Mouse (Mus musculus) induced T-regulatory cell, adult 2 months (primary cell): ENCODE data around the gene Gjb5.

Source experiments
- DNase-seq: peaks from one replicate; pipeline ENCODE4 v3.0.0-alpha.2; 2012; ENCODE audit warnings: low read depth

The Gjb5 gene

DNA sequence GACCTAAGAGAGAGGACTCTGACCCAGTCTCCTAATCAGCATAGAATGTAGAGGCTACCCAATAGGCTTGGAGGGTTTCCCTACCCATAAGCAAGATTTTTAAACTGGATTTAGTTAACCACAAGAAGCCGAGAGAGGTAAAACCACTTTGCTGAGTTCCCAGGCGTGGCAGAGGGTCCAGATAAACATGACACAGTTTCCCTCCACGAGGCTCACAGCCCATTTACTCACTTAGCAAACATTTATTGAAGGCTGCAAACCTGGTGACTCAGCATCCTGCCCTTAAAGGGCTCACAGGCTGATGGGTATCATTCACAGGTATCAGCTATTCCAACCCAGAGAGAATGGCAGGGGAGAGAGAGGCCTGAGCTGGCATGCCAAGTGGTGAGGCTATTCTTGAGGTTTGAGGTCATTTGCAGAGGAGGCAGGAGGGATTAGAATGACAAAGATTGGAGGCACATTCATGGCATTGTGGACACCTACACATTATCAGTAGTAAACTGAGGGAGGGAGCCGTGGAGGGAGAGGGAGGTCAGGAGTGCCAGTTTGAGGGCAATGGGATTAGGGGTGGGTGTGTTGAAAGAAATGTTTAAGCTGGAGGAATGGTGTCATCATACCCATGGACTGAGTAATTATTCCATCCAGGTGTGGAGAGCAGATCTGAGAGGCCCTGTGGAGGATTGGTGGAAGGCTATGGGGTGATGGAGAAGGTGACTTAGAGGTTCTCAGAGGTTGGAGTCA, 8.3 kb downstream of the Gjb5 start:
- no peak for DNase-seq

DNA sequence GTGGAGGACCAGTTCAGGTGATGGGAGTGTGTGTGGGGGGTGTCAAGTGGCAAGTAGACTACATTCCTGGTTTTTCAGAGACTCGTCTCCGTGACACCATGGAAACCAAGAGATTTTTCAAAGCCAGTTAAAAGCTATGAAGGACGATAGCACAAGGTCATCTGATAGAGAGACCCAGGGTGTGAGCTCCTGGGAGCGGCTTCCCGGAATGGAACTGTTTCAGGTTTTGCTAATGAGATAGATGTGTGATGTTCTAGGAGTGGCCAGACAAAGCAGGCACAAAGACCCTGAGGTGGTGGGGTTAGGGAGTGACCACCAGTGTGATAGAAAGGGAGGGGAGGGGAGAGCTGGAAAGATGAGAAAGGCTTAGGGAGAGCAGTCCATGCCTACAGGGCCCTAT, 13.0 kb downstream of the Gjb5 start:
- DNase-seq = no peak

DNA sequence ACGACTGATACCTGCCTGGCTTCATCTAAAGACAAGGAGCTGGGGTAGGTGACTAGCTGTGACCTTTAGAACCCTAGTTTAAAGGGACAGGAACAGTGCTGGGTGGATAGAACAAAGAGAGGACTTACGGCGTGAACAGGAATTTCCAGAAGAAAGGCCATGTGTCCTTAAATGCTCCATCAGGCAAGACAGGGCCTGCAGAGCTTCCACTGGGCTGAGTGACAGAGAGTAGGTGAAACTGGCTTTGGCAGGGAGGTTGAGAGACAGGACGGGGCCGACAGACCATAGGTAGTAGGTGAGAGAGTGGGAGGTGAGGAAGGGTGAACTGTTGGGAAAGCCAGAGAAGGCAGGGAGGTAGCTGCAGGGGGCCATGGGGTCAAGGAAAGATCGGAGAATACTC, 16.6 kb downstream of the Gjb5 start:
- no peak for DNase-seq

DNA sequence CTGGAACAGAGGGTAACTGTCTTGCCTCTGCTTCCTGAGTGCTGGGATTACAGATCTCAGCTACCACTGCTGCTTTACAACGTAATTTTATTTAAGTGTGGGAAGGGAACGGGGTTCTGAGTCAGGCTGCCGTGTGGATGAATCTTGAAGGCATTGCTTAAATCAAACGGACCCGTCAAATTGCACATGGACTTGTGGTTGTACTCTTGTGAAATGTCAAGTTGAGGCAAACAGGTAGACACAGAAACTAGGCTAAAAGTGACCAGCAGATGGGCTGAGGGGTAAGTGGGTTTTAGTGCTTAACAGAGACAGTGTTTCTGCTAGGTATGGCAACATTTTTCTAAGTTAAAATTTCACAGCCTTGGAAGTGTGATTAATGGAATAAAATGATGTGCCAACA, 20.3 kb downstream of the Gjb5 start:
- DNase-seq = no peak

DNA sequence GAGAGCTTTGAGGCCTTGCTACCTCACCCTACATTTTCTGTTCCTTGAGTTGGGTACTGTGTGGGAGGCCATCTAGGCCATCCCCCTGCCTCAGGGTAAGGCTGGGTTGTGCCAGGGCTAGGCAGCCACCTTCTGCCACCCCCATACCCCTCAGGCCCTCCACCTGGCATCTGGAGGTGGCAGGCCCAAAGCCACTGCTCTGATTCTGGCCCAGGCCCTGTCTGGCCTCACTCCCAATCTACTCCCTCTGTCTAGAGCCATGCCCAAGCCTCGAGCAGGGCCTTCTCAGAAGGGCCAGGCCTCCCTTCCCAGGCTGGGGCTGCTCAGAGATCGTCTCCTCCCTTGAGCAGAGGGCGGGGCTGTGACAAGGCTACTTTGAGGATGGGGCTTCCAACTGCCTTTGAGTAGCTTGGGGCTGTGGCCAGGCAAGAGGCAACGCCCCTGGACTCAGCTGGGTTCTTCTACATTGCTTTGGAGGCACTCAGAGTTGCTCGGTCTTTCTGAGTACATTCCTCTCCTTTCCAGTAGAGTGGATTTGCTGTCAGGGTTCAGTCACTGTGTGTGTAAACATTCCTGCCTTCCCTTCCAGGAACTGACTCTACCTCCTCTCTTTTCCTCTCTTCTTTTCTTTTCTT, 23.0 kb downstream of the Gjb5 start:
- no peak for DNase-seq

DNA sequence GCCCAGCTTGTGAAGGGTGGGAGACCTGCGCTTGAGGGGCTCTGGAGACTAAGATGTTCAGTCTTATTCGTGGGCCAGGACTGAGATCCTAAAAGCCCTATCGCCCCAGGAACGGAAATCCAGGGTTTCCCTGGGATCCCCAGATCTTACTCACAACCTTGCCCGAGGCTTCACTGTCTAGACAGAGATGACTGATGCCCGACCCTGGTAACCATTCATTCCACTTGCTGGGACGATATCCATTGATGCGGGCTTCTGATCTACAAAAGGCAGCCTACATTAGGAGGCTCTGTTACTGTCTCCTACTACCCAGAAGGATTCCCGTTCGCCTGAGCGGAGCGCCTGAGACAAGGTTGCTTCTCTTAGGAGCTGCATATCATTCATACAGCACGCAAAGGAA, 26.8 kb downstream of the Gjb5 start:
- no peak for DNase-seq

DNA sequence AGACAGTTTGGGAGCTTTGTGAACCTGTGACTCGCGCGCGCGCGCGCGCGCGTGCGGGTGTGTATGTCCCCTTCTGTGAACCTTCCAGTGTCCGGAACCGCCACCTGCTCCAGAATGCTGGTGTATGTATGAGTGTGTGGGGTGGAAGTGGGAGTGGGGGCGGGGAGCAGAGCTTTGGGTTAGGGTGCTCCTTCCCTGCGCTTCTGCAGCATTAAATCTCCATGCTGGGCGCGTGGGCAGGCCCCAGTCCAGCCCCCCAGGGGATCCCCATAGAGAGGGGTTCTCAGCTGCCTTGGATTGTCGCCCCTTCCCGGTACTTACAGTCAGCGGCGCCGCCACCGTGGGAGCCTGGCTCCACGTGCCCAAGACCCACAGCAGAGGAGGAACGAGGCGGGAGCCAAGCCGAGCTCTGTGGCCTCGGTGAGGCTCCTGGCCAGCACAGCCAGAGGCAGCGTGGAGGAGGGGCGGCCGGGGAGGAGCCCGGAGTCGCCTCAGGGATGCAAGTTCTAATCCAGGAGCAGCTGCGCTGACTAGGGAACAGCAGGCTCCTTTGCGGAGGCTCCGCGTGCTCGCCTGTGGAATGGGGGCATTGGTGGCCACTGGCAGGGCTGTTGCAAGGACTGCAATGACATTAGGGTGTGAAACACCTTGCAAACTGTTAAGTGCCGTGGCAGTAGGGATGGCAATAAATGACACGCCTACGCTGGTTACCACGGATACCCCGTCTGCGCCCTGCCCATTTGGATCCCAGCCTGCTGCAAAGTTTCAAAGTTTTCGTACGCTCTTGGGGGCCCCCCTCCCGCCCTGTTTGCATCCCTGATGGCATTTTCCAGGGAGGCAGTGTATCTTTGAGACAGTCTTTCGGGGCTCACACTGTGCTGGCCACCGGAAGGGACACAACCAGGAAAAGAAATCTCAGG, 27.5 kb downstream of the Gjb5 start, which contains the start of gene Gjb3:
Gene Gjb3 (minus strand): TSS at position 664 of the 920 bp plus-strand sequence.
- DNase-seq = no peak

DNA sequence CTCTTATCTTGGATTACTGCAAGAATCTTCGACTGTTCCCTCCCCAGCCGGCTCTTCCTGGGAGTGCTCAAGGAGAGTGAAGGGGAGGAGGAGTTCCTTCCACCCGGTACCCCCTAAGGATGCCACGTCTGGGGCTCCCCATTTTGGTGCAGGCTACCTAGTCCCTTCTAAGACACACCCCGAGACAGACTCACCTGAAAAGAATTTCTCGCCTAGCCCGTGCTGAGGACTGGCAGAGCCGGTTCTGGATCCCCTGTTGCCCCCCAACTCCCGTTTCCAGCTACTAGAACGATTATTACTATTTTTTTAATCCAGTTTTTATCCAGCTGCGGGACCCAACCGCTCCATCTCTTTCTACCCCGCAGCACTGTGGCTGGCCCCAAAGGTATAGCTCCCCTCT, 28.2 kb downstream of the Gjb5 start:
- DNase-seq = no peak

DNA sequence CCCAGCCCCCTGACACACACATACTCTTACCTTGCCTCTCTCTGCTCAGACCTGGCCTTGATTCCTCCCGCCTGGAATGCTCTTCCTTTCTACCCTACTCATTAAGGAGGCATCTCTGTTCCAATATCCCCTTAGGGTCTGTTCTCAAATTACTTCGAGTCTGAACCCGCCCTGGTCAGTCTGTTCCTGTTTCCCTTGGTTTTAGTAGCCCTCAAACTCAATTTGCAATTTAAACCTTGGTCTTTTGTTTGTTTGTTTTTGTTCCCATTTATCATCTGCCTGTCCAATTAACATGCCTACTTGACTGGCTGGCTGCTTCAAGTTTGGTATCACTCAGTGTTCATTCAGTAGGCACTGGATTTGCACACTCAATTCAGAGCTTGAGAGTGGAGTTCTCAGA, 28.9 kb downstream of the Gjb5 start:
- no peak for DNase-seq

DNA sequence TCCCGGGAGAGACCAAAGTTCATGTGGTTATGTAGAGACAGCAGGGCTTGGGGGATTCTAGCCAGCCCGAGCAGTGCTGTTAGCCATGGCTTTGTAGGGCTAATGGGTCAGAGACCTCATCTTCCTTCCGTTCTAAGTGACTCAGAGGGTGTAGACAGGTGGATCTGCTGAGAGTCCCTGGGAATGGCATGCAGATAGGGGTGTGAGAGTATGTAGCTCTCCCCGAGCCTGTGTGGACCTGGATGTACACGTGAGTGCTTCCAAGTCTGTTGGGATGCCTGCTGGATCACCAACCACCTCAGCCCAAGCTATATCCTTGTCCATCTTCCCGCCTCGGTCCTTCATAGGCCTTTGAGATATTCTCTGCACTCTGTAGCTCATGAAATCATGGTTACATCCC, 29.6 kb downstream of the Gjb5 start:
- no peak for DNase-seq

DNA sequence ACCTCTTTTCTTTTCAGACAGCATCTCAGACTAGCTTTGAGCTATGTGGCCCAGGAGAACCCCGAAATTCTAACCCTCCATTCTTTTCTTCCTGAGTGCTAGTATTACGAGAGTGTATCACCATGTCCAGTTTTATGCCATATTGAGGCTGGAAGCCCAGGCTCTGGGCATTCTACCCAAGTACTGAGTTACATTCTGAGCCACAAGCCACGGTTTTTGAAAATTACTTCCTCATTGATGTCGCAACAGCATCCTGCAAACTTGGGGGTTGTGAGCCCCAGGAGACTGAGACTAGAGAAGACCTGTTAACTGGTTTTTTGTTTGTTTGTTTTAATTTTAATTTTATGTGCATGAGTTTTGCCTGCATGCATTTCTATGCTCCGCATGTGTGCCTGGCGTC, 30.2 kb downstream of the Gjb5 start:
- DNase-seq = no peak

DNA sequence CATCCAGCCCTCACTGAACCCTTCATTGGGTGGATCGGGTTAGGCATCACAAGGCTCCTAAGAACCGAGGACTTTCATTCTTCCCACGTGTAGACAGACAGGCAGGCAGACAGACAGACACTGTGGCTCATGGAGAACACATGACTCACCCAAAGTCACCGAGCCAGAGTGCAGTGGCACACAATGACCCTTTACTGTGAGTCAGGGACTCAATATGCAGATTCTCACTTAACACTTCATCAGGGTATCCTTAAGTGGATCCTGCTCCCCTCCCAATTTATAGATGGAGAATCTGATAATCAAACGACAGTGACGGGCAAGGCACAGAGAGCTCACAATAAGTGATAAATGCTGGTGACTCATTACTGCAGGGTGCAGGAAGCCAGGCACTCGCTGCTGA, 30.7 kb downstream of the Gjb5 start:
- DNase-seq = no peak

DNA sequence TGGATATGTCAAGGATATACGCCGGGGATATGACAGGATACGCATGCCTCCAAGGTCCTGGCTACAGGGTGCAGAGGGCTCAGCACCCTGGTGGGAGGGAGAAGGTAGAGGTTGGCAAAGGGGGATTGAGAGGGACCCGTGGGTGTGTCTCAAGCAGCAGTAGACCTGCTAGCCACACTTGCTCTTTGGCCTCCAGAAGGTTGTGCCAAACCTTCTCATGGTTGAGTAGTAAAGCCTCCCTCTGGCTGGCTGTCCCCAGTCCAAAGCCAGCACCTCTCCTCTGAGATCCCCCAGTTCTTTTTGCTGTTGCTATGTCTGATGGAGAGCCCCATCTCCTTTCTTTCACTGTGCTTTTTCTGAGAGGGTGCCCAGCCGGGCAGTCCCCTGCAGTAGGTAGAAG, 32.7 kb downstream of the Gjb5 start:
- DNase-seq = no peak

DNA sequence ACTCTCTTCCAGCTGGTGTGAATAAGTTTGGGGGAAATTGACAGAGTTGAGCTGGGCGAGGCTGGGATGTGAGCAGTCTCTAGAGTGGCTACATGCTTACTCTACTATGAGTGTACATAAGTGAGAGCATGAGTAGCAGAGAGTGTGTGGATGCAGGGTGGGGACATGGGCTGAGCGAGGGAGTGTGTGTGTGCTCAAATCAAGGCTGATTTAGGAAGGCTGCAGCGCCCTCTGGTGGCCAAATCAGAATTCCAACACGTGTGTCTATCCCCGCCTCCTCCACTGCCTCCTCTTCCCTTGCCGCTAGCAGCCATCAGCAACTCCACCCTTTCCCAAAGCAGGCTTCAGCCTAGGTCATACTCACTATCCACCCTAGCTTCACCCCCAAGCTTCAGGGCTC, 33.2 kb downstream of the Gjb5 start:
- peak; percentile 73 for DNase-seq

DNA sequence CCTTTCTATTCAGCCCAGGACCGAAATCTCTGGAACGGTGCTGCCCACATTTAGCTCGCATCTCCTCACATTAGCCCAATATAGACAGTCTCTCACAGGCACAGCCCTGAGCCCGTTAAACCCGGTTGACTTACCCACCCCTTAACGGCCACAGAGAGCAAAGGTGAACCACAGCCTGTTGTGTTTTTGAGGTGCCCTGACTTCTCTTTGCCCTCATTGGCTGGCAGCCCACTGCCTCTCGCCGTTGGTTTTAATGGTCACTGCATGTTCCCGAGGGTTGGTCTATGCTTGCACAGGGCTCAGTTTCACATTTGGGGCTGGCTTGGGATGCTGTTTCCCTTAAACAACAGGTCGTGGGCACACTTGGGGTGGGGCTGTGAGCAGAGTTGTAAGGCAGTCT, 33.7 kb downstream of the Gjb5 start:
- DNase-seq = no peak

DNA sequence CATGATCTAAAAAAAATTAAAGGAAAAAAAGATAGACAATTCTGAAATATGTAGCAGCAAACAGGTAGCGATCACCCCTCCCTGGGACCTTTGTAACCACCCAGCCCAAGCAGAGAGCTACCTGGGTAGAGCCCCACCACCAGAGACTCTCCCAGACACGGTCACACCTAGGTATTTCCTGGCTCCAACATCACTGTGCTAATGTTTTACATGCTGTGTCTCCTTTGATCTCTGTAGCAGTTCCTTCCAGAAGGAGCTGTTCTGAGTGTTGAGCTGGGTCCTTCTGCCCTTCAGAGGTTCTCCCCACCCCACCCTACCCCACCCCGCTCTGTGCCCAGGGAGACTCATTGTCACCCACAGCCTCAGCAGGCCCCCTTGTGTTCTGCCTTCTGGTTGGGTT, 34.3 kb downstream of the Gjb5 start:
- DNase-seq = no peak

DNA sequence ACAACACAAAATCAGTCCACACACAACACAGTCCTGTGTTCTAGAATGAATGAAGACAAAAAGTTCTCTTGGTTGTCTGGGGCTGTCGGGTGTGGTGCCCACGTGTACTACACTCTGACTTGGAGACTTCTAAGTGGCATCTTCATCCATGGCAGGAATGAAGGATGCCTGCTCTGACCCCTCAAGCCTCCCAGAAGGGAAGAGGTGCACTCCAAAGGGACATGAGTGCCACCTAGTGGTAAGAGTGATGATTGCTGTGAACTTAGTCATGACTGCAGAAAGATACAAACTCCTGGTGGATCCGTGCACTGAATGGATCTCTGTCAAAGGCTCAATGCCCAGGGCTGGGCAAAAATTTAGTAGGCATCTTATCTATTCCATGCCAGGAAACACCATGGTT, 38.4 kb downstream of the Gjb5 start:
- DNase-seq = peak; percentile 70

DNA sequence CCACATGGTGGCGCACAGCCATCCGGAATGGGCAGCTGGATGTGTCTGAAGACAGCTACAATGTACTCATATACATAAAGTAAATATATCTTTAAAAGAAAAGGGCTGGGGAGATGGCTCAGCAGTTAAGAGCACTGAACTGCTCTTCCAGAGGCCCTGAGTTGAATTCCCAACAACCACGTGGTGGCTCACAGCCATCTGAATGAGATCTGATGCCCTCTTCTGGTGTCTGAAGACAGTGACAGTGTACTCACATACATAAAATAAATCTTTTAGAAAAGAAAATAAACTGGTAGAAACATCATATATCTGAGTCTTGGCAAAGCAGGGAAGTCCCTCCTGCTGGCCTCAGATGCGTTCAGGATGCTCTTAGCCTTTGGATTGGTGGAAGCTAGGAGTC, 40.8 kb downstream of the Gjb5 start:
- DNase-seq = no peak

DNA sequence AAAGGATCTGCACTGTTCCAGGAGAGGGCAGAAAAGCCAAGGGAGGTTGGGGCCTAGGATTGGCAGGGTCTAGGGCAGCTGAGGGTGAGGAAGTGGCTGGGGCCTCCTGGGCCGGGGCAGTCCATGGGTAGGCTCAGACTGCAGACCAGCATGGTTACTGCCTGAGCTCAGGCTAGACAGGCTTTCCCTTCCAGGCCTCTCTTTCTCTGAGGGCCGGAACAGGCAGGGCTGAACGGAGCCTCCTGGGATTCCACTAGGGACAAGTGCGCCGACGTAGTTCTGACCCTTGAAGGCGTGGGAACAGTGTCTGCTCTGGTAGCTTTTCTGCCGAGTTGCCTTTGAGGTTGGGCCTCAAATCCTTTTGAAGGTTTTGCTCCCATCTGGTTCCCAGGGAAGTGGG, 42.2 kb downstream of the Gjb5 start:
- DNase-seq = no peak

DNA sequence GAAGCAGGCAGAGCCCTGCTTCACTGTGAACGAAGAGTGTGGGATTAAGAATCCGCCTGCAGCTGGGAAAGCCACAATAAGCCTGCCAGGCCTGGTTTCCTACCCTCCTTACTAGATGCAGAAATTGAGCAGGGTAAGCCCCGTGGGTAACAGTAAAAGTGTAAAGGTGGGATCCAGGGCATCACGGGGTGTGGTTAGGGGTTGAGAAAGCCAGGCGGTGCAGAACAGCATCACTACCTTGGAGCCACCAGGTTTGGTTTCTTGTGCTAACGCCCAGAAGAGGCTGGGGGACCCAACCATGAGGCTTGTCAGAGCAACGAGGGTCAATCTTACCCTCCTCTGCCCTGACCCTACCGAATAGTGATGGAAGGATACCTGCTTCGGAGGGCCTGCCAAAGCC, 43.4 kb downstream of the Gjb5 start:
- DNase-seq = no peak

DNA sequence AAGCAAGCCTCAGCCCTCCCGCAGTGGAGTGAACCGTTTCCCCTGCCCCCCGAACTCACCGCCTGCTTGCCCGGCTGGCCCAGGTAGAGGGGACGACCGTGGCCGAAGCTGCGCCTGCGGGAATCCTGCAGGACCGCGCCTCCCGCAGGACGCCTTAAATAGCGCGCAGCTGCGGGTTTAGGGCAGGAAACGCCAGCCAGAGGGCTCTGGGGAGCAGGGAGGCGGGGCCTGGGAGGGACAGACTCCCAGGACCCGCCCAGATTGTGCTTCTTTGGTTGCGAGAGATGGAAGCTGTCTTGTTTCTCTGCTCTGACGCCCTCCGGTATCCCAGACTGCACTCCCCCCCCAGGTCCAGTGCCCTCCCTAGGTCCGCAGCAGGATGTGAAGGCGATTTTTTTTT, 44.1 kb downstream of the Gjb5 start, which contains the start of gene Gja4:
Gene Gja4 (minus strand): TSS at position 179 of the 400 bp plus-strand sequence.
- peak; percentile 49 for DNase-seq

DNA sequence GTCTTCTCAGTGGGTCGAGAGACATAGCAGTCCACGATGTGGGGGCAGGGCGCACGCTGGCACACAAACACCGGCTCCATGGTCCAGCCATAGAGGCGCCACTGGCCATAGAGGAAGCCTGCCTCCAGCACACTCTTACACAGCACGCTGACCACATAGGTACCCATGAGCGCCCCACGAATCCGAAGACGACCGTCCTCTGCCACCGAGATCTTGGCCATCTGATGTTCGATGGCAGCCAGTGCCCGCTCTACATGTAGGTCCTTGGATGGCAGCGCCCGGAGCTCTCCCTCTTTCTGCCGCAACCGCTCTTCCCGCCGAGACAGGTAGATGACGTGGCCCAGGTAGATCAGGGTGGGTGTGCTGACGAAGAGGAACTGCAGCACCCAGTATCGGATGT, 45.6 kb downstream of the Gjb5 start:
- DNase-seq = no peak

DNA sequence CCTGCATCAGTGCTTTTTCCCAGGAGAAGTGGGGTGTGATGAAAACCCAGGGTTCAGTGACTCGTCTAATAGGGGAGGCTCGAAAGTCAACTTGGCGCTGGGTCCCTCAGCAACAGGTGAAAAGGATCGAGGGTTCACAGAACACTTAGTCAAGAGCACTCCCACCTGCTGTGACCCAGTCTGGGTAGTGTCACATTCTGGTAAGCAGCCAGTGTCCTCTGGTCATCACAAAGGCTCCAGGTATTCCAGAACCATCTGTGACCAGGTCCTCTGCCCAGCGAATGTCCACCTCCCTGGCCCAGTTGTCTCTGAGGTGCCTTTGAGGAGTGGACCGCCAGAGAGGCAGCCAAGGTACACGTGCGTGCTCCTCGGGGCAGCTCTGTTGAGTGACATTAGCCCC, 46.4 kb downstream of the Gjb5 start:
- DNase-seq = no peak
